Mouse (Mus musculus) neural tube, embryonic 11.5 days (tissue): Measurements from ENCODE around the gene Acbd5. TPM values are rescaled to one million over a fixed set of nuclear protein-coding genes. Genes with fewer than 3 reads are reported as not detected.

ENCODE experiments used
- ATAC-seq: fragments of 200-750 bp; cut with Nextera tagmentation; 2 replicates; pipeline ENCODE4 v1.8.0; 2017; ENCODE audit warnings: moderate number of reproducible peaks, mild to moderate bottlenecking, moderate TSS enrichment, moderate library complexity; ENCODE audit not compliant: insufficient read depth, low FRiP score, low TSS enrichment
- DNase-seq: peaks from one replicate; pipeline ENCODE4 v3.0.0-alpha.2; 2015; ENCODE audit warnings: low spot score
- H3K27ac ChIP-seq: fragments of 300-500 bp; sonication (generic); 2 replicates; pipeline ENCODE4 v1.5.1; 2014; ENCODE audit warnings: low read depth, mild to moderate bottlenecking, low read length
- H3K27me3 ChIP-seq: fragments of 300-500 bp; sonication (generic); 2 replicates; pipeline ENCODE4 v1.6.1; 2014; ENCODE audit warnings: mild to moderate bottlenecking, low read length, mixed read lengths; ENCODE audit not compliant: control insufficient read depth, insufficient read depth
- H3K36me3 ChIP-seq: fragments of 300-500 bp; sonication (generic); 2 replicates; pipeline ENCODE4 v1.6.1; 2014; ENCODE audit warnings: mild to moderate bottlenecking, low read length, moderate library complexity, mixed read lengths; ENCODE audit not compliant: control insufficient read depth, insufficient read depth
- H3K4me1 ChIP-seq: fragments of 300-500 bp; sonication (generic); 2 replicates; pipeline ENCODE4 v1.6.1; 2014; ENCODE audit warnings: low read length, mixed read lengths; ENCODE audit not compliant: control insufficient read depth, insufficient read depth
- H3K4me2 ChIP-seq: fragments of 300-500 bp; sonication (generic); 2 replicates; pipeline ENCODE4 v1.6.1; 2014; ENCODE audit warnings: low read depth, mild to moderate bottlenecking, moderate library complexity
- H3K4me3 ChIP-seq: fragments of 300-500 bp; sonication (generic); 2 replicates; pipeline ENCODE4 v1.5.1; 2014; ENCODE audit warnings: low read depth, low read length
- H3K9ac ChIP-seq: fragments of 300-500 bp; sonication (generic); 2 replicates; pipeline ENCODE4 v1.6.1; 2014; ENCODE audit warnings: mild to moderate bottlenecking, low read length
- H3K9me3 ChIP-seq: fragments of 300-500 bp; sonication (generic); 2 replicates; pipeline ENCODE4 v1.6.1; 2016; ENCODE audit warnings: low read length; ENCODE audit not compliant: control insufficient read depth
- WGBS: fragments of 180-500 bp; shearing (Covaris S2); extraction: QIAGEN DNeasy Blood & Tissue Kit; methylation state at CpG from one replicate; pipeline ENCODE4 v1.1.7; 2014; 5-methylcytosine and 5-hydroxymethylcytosine counted together
- polyA plus RNA-seq: library from polyadenylated mRNA; unstranded; fragments of >200 nt; fragmentation: Nextera tagmentation; extraction: Ambion mirVana; gene quantifications from 2 replicates; pipeline ENCODE4 v1.2.1, GENCODE M21; 2014

The Acbd5 gene
- 43.5 and 45.1 TPM in 2 replicates for polyA plus RNA-seq

DNA sequence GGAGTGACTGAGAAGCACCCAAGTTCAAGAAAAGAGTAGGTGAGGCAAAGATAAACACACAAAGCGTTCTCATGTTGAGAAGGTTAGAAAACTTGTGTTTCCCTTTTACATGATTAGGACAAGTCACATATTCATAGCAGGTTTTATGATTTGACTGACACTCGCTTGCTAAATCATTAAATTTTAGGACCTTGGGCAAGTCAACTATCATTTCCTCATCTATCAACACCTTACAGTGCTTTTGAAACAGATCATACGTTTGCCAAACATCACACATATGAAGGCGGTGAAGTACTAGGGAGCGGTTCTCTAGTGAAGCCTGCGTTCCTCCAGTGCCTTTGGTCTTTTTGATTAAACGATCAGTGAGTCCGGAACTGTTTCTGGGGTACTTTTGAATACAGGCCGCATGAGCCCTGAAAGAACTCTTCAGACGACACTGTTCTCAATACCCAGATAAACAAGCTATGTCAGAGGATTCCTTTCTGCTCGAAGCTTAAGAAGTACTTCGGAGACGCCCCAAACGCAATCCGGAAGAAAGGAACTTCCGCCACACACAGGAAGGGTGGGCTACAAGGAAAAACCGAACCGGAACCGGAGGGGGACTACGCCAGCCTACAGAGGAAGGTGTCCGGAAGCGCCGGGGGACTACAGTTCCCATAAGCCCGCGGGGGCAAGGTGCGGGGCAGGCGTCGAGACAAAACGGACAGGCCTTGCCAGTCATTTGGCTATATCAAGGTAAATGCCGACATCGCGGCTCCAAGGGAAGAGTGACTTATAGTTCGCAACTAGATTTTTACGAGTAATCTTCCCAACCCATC, at the start of gene Acbd5:
Acbd5 (plus strand) TSS at position 616 of the 818 bp plus-strand sequence.
- H3K36me3 ChIP-seq, result no peaks in the 10 kb centered on the region
- H3K27me3 ChIP-seq, result no peaks in the 10 kb centered on the region
- peak within 1 kb of the TSS; percentile 87 for H3K27ac ChIP-seq
- peak within 1 kb of the TSS; percentile 56 for H3K4me3 ChIP-seq
- no peaks in the 10 kb centered on the region for H3K4me1 ChIP-seq
- H3K9ac ChIP-seq, result peak within 1 kb of the TSS; percentile 74
- DNase-seq (peak; percentile 95), ATAC-seq (peak; percentile 95)
- no peaks in the 10 kb centered on the region for H3K9me3 ChIP-seq
- peak within 1 kb of the TSS; percentile 91 for H3K4me2 ChIP-seq
- 3% methylated on average over 34 of the region's 34 CpGs for WGBS

DNA sequence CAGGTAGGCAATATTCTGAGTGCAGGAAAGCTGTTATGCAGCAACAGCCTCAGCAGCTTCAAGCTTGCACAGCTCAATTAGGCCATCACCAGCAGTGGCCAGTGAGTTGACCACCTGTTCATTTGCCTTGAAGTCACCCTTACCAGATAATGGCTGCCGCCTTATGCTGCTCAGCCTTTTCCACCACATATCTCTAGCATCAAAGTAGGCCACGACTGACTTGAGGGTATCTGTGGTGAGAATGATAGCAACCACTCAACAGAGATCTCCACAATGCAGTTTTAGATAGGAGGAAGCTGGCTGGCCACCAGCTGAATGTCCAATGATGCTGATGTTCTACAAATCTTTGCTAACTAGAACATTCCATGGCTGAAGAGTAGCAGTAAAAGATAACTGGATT, 48.8 kb upstream of the Acbd5 start:
- H3K4me3 ChIP-seq, result no peak overlapping the region
- H3K27me3 ChIP-seq, result no peaks in the 10 kb centered on the region
- no peak overlapping the region for H3K9ac ChIP-seq
- H3K9me3 ChIP-seq, result no peaks in the 10 kb centered on the region
- DNase-seq (no peak), ATAC-seq (no peak)
- H3K4me2 ChIP-seq, result no peak overlapping the region
- no peaks in the 10 kb centered on the region for H3K36me3 ChIP-seq
- 100% methylated on average over 2 of the region's 2 CpGs for WGBS
- no peaks in the 10 kb centered on the region for H3K4me1 ChIP-seq
- no peak overlapping the region for H3K27ac ChIP-seq

DNA sequence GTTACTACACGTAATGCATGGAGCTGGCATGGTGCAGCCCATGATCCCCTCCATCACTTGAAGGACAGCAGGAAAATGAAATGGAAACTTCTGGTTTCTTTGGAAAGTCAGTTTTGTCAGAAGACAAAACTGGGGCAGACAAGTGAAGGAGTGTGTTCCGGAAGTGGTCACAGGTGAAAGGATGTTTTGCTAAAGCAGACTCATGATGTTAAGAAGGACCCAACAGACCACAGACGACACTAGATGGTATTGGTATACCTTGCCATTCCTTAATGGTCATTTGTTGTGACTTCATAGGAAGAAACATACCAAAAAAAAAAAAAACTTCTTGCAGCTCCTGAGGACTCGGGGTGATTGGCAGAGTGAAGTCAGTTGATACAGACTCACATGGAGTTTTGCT, 46.6 kb upstream of the Acbd5 start:
- DNase-seq, result no peak
- Histone ChIP-seq H3K4me2 (no peak overlapping the region), H3K4me3 (no peak overlapping the region), H3K27ac (no peak overlapping the region), H3K36me3 (no peaks in the 10 kb centered on the region), H3K9me3 (no peaks in the 10 kb centered on the region), H3K9ac (no peak overlapping the region), H3K4me1 (no peaks in the 10 kb centered on the region), H3K27me3 (no peaks in the 10 kb centered on the region)
- WGBS, result 94% methylated on average over 4 of the region's 4 CpGs
- ATAC-seq, result no peak

DNA sequence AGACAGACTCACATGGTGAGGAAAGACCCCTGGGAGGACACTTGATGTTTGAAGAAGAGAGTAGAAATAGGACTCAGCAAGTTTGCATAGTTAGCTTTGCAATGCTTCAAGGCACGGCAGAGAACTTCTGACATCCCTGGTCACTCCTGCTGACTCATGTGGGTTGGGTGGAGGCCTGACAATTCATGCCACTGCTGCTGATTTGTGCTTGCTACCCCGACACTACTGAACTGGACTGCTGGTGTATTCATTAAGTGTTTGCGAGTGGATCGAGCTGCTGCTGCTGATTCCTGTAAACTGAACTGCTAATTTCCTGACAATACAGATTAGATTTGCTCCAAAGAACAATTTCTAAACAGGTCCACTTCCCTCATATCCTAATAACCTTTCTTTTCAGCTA, 46.2 kb upstream of the Acbd5 start:
- H3K4me1 ChIP-seq, result no peaks in the 10 kb centered on the region
- 71% methylated on average over 4 of the region's 4 CpGs for WGBS
- H3K36me3 ChIP-seq, result no peaks in the 10 kb centered on the region
- H3K9ac ChIP-seq, result no peak overlapping the region
- no peak overlapping the region for H3K4me2 ChIP-seq
- no peaks in the 10 kb centered on the region for H3K9me3 ChIP-seq
- ATAC-seq (no peak), DNase-seq (no peak)
- no peaks in the 10 kb centered on the region for H3K27me3 ChIP-seq
- H3K4me3 ChIP-seq, result no peak overlapping the region
- no peak overlapping the region for H3K27ac ChIP-seq

DNA sequence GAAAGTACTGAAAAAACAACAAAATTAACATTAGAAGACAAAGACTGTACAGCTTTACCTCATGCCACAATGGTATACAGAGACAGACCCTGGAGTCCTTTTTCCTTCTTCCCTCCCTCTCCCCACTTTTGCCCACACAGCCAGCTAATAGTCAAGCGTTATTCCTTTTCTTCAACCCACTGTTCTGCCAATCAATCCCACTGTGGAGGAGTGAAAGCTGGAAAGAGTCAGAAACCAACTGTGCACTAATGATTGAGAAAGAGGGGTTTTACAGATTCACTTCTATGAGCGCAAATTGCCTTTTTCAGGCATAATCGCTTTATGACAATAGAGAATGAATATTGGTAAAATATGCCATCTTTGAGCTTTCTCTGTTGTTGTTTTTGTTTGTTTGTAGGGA, 44.9 kb upstream of the Acbd5 start:
- 93% methylated on average over 3 of the region's 3 CpGs for WGBS
- no peaks in the 10 kb centered on the region for H3K27me3 ChIP-seq
- no peaks in the 10 kb centered on the region for H3K4me1 ChIP-seq
- ATAC-seq (no peak), DNase-seq (no peak)
- H3K4me2 ChIP-seq, result no peak overlapping the region
- no peak overlapping the region for H3K27ac ChIP-seq
- H3K4me3 ChIP-seq, result no peak overlapping the region
- no peaks in the 10 kb centered on the region for H3K9me3 ChIP-seq
- H3K36me3 ChIP-seq, result no peaks in the 10 kb centered on the region
- no peak overlapping the region for H3K9ac ChIP-seq

DNA sequence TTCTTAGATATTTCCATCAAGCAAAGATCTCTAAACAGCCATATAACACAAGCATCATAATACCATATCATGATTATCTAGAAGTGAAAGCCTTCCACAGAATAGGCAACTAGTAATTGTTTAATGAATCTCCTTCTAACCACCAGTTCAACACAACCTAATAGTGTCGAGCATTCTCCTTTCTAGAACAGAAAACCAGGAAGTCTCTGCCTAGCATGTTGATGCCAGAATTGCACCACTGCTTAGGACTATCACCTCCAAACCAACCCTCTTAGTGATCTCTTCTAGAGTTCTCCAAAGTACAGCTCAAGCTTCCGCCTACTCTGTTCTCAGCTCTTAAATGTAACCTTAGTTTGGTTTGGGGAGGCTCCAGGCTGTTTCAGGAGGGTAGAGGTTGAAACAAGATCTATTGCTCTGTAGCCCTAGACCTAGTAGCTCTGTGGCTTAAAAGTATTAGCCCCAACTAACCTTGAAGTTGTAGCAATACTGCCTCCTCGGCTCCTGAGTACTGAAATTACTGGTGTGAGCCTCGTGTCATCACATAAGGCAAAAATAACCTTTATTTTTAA, 44.2 kb upstream of the Acbd5 start:
- H3K4me3 ChIP-seq, result no peak overlapping the region
- H3K27ac ChIP-seq, result no peak overlapping the region
- no peak overlapping the region for H3K9ac ChIP-seq
- no peak overlapping the region for H3K4me2 ChIP-seq
- no peaks in the 10 kb centered on the region for H3K36me3 ChIP-seq
- H3K9me3 ChIP-seq, result no peaks in the 10 kb centered on the region
- DNase-seq (no peak), ATAC-seq (no peak)
- no peaks in the 10 kb centered on the region for H3K27me3 ChIP-seq
- no peaks in the 10 kb centered on the region for H3K4me1 ChIP-seq
- WGBS, result 94% methylated on average over 4 of the region's 4 CpGs

DNA sequence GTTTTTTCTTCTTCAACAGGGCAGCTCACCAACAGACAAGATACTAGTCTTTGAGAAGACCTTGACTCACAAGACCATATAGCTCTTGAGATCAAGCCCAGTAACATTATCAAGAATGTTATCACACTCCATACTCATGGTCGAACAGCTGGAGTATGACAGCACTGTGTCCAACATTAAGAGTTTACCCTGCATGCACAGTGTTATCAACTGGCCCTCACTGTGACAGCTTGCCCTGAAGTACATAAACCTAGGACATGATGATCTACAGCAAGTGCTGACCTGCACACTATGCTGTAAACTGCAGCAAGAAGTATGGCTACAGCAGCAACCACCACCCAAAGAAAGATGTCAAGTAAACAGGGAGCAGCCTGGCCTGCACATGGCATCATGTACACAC, 41.6 kb upstream of the Acbd5 start:
- no peak for ATAC-seq
- no peaks in the 10 kb centered on the region for H3K4me1 ChIP-seq

DNA sequence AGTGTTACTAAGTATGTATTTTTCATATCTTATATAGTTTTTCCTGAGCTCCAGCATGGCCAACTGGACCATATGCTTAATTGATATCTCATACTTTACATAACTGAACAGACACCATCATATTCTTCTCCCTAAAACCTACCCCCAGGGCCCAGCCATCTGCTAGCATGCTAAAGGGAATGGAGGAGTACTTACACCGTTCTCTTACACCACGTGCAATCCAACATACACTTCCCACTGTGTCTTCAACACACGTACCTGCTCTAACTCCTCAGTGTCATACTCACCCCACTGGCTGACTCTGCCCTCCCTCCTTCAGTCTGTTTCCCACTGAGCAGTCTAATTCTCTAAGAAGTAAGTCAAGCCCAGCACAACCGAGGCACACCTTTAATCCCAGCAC, 39.1 kb upstream of the Acbd5 start:
- Histone ChIP-seq H3K4me1 (no peaks in the 10 kb centered on the region), H3K9ac (no peak overlapping the region), H3K36me3 (no peaks in the 10 kb centered on the region; the same call in 1 of the 2 replicates), H3K9me3 (no peaks in the 10 kb centered on the region), H3K27ac (no peak overlapping the region), H3K4me3 (no peak overlapping the region), H3K4me2 (no peak overlapping the region), H3K27me3 (no peaks in the 10 kb centered on the region)
- WGBS, result 84% methylated on average over 4 of the region's 4 CpGs
- ATAC-seq, result no peak
- DNase-seq, result no peak

More for the DNA sequence above, 41.6 kb upstream of the Acbd5 start:
- no peaks in the 10 kb centered on the region for H3K27me3 ChIP-seq
- no peaks in the 10 kb centered on the region; the same call in 1 of the 2 replicates for H3K36me3 ChIP-seq
- no peak overlapping the region for H3K27ac ChIP-seq
- 90% methylated on average over 1 of the region's 1 CpGs for WGBS
- no peak for DNase-seq
- no peak overlapping the region for H3K9ac ChIP-seq
- H3K9me3 ChIP-seq, result no peaks in the 10 kb centered on the region
- no peak overlapping the region for H3K4me3 ChIP-seq
- H3K4me2 ChIP-seq, result no peak overlapping the region

DNA sequence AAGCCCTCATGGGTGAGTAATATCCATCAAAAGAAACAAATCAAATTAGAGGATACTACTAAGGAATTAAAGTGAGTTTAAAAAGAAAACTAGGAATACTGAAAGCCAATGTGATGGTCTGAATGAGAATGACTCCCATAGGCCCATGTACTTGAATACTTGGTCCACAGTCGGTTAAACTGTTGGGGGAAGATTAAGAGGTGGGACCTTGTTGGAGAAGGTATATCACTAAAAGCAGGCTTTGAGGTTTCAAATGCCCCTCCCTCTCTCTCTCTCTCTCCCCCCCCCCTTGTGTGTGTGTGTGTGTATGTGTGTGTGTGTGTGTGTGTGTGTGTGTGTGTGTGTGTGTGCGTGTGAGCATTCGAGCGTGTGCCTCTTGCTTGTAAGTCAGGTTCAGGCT, 37.3 kb upstream of the Acbd5 start:
- no peaks in the 10 kb centered on the region for H3K9me3 ChIP-seq
- no peaks in the 10 kb centered on the region for H3K4me1 ChIP-seq
- H3K9ac ChIP-seq, result no peak overlapping the region
- H3K4me2 ChIP-seq, result no peak overlapping the region
- over 99% methylated on average over 4 of the region's 4 CpGs for WGBS
- H3K4me3 ChIP-seq, result no peak overlapping the region
- H3K27ac ChIP-seq, result no peak overlapping the region
- no peak for ATAC-seq
- H3K36me3 ChIP-seq, result no peaks in the 10 kb centered on the region; the same call in 1 of the 2 replicates
- no peak for DNase-seq
- no peaks in the 10 kb centered on the region for H3K27me3 ChIP-seq
